Mouse (Mus musculus) cerebellum, adult (tissue): ENCODE results near the gene Aatk.

Experiments used
- ATAC-seq: cut with Nextera tagmentation; 2 replicates; pipeline ENCODE4 v1.9.2; 2017; ENCODE audit warnings: mild to moderate bottlenecking, moderate library complexity, mixed read lengths; ENCODE audit not compliant: insufficient number of reproducible peaks, low FRiP score, low TSS enrichment

Aatk gene

DNA sequence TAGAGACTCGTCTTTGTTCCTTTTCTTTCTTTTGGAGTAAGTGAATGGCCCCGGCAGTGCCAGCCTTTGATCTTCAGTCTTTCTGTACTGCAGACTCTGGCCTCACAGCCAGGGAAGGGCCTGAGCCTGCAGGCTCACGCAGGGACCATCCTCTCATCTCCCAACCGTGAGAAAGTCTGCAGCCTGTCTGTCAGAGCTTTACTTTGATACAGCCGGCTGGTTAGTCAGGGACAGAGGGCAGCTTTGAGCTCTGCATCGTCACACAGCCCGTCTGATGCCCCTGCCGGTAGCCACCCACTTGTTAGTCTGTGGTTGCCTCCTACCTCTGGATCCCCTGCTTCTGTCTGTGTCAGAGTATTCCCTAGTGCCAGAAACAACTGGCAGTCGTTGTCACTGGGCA lies 81.9 kb downstream of the Aatk start:
- ATAC-seq: no peak

DNA sequence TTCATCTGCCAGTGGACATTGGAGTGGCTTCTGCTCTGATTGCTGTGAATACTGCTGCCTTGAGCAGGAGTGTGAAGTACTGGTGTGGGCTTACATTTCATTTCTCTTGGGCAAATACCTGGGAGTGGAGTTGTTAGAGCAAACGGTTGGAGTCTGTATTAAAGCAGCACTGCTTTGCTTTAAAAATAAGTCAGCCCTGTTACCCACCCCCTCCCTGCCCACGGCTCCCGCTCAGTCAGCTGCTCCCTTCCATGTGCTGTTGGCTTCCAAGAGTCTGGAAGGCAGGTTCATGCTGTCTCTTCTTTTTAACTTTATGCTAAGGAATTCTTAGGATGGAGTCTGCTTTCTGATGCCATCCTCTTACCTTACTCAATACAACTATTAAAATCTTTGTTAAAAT lies 85.5 kb downstream of the Aatk start:
- ATAC-seq: no peak

DNA sequence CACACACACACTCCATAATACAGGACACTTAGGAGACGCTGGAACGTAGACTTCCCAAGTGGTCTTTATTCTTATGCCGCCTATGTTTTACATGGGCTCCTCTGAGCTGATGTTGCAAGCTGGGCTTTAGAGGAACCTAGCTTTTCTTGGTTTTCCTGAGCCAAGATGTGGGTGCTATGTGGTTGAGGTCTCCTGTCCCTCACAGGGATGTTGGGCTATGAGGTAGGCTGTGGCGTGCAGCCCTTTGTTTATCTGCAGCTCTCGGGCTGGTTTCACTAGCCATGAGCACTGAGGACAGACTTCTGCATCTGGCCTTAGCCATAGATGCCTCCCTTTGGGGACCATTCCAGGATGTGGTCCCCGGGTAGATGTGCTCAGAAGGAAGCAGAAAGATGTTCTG lies 86.3 kb downstream of the Aatk start:
- ATAC-seq: no peak

GRCm38 (mm10) chr11:119959714-119960113 lies 87.3 kb downstream of the Aatk start:
- no peak for ATAC-seq

DNA sequence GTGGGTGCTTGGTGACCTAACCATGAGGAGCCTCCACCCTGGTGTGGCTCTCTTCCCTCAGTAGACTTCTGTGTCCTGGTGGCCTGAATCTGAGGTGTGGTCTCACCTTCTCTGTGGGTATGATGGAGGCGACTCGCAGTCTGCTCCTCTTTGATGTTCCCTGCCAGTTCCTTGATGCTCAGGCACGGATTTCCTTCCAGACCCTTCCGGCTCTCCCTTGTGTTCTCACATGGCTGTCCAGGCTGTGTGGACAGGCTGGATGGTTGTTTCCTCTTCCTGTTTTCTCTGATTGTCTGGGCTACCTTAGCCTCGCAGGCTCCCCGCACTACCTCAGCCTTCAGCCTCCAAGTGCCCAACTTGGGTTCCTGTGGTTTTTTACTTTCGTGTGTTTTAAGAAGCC lies 88.1 kb downstream of the Aatk start:
- ATAC-seq: no peak
